Mouse (Mus musculus) thymus, postnatal 14 days (tissue): ENCODE measurements around the gene Igsf3.
"Not testable (repeated sequence)": the region's sequence is repeated elsewhere in the genome, so short reads cannot be mapped to it uniquely, and the experiment has no call there.

Experiments used
- DNase-seq: peaks from one replicate; pipeline ENCODE4 v3.0.0; 2021

Gene Igsf3

DNA sequence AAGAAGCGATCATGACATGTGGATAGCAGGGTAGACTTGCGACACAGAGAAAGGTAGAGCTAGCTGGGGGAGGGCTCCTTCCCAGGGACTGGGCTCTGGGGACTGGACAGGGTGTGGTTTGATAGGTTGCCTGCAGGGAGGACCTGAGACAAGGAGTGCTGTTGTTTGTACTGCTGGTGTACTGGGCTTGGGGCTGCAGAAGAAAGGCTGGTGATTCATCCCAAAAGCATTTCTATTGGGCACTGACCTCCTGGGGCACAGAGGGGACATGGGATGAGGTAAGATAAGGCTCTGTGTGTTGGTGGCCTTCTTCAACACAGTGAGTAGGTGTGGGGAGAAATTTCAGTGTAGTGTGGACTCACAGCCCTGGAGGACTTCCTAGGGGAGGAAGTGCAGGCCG lies 29.2 kb downstream of the Igsf3 start:
- no peak for DNase-seq

DNA sequence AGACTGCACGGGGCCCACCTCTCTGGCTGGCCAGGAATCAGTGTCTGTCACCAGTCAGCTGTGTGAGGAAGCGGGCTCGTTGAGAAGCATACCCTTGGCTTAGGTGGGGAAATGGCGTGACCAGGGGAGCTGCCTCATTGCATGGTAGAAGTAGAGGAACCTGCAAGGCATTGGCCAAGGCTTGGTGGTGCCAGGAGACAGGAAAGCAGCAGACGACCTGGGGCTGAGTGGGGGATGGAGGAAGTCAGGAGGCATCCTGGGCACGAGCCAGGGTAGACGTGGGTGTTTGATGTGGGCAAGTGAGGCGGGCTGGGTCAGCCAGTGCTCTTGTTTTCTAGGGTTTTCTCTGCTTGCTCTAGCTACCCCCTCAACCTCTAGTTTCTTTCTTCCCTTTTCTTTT lies 30.7 kb downstream of the Igsf3 start:
- peak; percentile 56 for DNase-seq

DNA sequence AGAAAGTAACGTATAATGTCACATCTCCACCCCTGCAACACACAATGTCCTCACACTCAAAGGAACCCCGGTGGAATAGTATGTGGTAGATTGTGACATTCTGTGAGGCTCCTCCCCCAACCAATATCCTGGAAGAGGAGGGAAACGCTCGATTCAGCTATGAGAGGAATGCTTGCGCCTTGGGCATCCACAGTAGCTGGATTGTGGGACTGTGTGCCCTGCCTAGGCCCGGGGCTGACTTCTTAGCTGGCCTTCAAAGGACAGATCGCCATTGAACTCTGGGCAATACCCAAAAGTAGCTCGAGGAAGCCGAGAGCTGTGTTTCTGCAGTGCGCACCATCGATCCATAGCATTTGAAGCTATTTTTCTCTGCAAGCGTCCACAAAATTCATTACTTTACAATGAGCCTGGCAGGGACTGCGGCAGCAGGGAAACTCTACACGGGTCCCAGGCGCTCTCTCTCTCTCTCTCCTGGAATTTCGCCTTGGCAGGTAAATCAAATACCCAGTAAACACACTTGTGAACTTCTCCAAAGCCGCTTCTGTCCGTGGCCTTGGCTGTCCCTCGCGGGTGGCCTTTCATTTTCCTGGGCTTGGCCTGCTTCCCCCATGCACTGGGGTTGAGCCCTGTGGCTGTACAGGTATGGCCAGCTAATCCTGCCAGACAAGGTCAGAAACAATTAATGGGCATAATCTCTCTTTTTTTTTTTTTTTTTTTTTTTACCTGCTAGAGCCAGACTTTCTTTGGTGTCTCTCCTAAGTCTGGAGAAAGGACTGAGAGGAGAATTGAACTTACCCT lies 32.3 kb downstream of the Igsf3 start:
- no peak for DNase-seq

DNA sequence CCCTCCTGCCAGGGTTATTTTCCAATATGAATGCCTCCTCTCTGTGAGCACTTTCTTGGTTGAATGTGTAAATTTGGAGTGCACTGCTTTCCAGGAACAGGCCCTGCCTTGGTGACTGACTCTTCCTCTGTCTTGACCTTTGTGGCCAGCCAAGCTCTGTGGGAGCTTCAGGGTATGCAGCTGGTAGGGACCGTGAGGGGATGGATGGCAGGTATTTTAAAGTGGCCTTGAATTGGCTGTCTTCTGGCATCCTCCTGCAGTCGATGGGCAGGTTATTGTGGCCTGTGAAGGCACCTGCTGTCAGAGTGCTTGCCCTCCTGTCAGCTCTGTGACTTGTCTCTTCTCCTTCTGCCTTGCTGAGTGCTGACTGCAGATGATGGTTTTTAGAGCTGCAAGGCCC lies 33.3 kb downstream of the Igsf3 start:
- DNase-seq = no peak

GRCm38 (mm10) chr3:101410745-101411144 lies 33.9 kb downstream of the Igsf3 start:
- DNase-seq = no peak

DNA sequence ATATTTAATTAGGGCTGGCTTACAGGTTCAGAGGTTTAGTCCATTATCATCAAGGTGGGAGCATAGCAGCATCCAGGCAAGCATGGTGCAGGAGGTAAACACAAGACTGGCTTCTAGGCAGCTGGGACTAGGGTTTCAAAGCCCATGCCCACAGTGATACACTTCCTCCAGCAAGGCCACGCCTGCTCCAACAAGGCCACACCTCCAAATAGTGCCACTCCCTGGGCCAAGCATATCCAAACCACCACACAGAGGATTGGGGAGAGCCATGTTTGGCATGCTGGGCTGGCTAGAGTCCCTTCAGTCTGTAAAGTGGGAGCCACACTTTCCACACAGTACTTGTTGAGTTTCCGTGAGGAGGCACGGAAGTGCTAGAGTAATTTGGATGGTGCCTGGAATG lies 34.7 kb downstream of the Igsf3 start:
- no peak for DNase-seq

DNA sequence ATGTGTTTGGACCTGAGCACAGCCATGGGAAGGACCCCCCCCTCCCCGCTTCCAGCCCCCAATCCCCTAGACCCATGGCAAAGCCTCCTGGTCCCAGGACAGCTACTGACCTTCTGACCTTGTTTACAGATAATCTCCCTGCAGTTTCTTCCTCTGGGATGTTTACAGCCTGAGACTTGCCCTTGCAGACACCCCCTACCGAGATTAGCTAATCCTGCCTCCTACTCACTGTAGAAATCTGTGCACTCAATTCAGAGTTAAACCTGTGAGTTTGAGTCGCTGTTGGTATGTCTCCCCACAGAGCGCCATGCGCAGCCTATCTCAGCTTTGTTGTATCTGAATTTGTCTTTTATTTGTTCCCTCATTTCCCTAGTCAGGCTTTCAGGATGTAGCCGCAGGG lies 35.2 kb downstream of the Igsf3 start:
- DNase-seq = no peak

DNA sequence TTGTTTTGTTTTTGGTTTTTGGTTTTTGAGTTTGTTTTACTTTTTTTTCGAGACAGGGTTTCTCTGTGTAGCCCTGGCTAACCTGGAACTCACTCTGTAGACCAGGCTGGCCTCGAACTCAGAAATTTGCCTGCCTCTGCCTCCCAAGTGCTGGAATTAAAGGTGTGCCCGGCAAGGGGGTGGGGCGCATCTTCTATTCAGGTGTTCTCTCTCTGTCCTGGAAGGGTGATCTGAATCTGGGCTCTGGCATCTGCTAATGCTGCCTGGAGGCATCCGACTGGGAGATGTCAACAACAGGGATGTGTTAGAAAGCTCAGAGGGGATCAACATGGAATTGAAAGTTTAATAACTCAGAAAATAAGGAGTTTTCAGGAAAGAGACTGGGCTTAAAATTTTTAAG lies 36.1 kb downstream of the Igsf3 start:
- DNase-seq = not testable (repeated sequence)

DNA sequence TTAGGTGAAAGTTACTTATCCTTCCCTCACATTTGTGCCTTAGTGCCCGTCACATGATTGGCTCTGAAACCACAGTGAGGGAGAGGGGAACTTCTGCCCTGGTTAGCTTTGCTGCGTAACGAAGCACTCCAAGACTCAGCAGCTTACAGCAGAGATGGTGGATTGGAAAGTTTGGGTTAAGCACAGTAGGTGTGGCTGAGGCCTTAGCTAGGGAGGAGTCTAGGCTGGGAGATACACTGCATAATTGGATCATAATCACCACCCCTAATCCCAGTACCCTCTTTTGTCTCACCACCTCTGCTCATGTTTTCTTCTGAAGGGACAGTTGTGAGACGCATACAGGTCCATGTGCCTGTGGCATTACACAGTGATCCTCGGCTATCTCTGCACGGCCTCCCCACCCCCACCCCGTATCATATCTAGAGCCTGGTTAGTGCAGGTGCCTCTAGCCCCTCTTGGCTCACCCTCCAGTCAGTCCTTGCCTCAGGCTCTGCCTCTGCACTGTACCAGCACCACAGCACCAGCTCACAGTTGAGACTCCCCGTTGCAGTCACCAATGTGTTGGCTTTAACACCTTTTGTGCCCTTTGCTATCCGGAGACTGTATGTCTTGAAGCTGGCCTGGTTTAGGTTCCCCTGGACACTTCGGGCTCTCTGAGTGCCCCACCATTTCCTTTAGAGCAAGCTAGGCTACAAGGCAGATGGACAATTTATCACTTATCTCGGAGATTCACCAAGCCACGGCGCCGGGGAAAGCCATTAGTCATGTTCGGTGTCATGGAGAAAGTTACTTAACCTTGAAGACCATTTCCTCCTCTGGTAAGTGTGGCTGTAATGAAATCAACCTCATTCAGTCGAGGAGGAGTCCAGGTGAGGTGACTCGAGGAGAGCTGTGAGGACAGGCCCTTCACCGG lies 42.1 kb downstream of the Igsf3 start:
- DNase-seq = no peak

DNA sequence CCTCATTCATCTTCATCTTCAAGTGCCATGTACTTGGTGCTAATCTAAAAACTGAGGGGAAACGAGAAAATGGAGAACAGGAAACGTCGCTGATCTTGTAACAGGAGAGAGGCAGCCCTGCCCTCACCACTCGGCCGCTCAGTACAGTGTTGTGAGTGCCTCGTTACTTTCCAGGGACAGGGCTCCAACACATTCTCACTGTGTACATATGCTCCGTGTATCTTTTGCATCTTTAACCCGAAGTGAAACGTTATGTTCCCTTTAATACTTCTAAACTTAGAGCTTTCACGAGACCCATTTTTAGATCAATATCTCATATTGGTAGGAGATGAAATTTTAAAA lies 42.7 kb downstream of the Igsf3 start:
- DNase-seq = no peak

GRCm38 (mm10) chr3:101423188-101423587 lies 46.3 kb downstream of the Igsf3 start:
- no peak for DNase-seq

DNA sequence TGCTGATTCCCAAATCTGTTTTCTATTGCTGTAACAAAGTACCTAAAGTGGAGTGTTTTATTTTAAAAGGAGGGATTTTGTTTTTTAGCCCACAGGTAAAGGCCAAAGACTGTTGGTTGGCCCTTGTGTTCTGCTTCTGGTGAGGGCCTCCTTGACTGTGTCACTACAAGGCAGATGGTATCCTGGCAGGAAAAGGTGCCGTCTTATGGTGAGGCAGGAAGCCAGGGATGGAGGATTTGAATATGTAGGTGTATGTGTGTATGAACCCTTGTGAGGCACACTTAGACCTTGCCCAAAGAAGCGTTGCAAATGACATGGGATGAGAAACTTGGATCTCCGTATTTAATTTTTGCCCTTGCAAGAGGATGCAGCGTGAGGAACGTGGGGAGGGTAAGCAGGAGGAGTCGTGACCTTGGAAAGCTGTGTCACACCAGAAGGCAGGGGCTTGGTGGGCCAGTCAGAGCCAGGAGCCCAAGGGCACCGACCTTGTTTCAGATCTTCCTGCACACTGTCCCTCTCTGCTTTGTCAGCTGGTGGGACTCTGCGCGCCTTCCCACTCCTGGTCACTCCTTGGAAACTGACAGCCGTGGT lies 47.5 kb downstream of the Igsf3 start:
- no peak for DNase-seq

GRCm38 (mm10) chr3:101429982-101430754 lies 53.3 kb downstream of the Igsf3 start:
- no peak for DNase-seq

DNA sequence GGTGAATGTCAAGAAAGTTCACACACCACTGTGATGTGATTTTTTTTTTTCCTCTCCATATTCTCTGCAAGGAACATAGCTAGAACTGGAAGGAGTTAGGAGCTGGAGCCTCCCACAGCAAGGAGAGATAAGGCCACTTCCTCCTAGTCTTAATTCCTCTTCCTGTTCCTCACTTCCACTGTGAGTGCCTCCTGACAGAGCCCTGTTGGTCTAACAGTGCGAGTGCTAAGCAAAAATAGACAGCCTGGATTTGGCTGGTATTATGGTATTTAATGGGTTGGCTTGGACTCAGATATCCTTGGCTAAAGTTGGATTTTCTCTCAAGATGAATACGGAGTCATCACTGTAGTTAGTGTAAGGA lies 53.9 kb downstream of the Igsf3 start:
- no peak for DNase-seq

GRCm38 (mm10) chr3:101435672-101436071 lies 58.8 kb downstream of the Igsf3 start:
- DNase-seq = no peak

DNA sequence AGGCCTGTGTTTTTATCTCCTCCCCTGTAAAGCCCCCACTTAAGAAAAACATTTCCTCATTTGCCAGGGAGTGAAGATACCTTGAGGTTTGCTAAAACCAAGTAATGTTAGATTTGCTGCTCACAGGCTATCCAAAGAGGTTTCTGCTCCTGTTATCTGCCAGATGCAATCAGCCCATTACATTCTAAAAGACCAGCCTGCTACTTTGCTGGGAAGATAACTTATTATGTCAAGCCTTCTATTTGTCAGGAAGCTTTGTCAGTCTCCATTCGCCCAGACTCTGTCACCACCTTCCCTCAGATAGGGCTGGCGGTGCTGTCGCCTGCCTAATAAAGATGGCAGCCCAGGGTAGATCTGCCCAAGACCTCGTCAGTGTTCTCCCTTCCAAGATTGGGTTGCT lies 59.6 kb downstream of the Igsf3 start:
- DNase-seq = no peak

- DNase-seq = no peak
These were observed 60.2 kb downstream of the Igsf3 start for GRCm38 (mm10) chr3:101437021-101437563.

GRCm38 (mm10) chr3:101443265-101443881 lies 66.5 kb downstream of the Igsf3 start:
- DNase-seq = no peak

GRCm38 (mm10) chr3:101444437-101444836 lies 67.6 kb downstream of the Igsf3 start:
- no peak for DNase-seq

DNA sequence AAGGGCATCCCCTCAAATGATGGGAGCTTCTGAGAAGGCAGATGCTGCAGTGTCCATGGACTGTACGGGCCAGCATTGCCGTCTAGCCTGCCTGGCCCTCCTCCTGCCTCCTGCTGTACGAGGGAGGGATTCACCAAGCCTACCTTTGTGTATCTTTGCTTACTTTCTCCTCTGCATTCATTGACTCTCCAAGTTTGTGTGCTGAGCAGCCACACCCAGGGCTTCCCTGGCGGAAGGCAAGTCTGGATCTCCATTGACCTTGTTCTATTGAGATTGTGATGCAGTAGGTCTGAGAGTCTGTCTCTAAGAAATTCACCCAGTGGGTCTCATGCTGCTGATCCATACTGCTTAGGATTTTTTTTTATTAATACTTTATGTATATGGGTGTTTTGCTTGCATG lies 70.4 kb downstream of the Igsf3 start:
- DNase-seq = no peak

DNA sequence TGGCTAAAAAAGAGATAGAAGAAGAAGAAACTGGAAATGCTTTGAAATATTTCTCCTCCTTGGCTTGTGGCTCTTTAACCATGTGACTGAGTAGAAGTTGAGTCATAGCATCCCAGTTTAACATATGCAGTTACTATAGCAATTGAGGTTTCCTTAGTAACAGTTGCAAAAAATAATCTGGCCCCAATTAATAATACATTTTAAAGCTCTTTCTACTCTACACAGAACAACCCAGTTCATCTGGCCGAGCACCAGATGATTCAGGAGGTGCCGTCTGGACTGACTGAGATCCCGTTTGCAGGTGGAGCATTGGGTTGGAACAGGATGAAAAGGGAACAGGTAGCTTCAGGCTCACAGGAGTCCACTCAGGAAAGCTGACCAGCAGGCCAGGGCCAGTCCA lies 71.9 kb downstream of the Igsf3 start:
- no peak for DNase-seq

DNA sequence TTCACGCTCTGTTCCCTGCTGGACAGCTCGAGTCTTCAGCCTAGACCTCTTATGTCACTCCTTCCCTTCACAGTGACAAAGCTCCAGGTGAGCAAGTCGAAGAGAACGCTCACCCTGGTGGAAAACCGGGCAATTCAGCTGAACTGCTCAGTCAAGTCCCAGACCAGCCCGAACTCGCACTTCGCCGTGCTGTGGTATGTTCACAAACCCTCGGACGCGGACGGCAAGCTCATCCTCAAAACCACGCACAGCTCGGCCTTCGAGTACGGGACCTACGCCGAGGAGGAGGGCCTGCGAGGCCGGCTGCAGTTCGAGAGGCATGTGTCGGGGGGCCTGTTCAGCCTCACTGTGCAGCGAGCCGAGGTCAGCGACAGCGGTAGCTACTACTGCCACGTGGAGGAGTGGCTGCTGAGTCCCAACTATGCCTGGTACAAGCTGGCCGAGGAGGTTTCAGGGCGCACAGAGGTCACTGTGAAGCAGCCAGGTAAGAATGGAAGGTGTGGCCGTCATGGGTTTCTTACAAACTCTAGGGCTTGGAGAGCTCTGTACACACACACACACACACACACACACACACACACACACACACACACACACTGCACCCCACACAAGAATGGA lies 74.0 kb downstream of the Igsf3 start:
- DNase-seq = no peak
